Mouse (Mus musculus) liver, embryonic 18 days (tissue): Measurements from ENCODE around the gene Gm15127. TPM values are rescaled to one million over a fixed set of nuclear protein-coding genes. Genes with fewer than 3 reads are reported as not detected.

Experiments
- polyA plus RNA-seq: library from polyadenylated mRNA; depleted of rRNA; stranded (reverse); fragments of >200 nt; gene quantifications from 2 replicates; pipeline ENCODE4 v1.2.3, GENCODE M21; 2012; rRNA removed

The Gm15127 gene
- polyA plus RNA-seq, result not detected in 2 replicates

GRCm38 (mm10) chrX:148663298-148663697 is at the start of gene Gm15127:
Gm15127 (plus strand) TSS chrX:148663598.

GRCm38 (mm10) chrX:148615053-148615452 is 48.3 kb upstream of the Gm15127 start, which contains the start of gene Gm8334:
Gm8334 (minus strand) TSS chrX:148615153.

Other genes starting within 250 kb of the Gm15127 start
- gene Gm15114, start 174.6 kb upstream of the Gm15127 start, polyA plus RNA-seq, result not detected in 2 replicates
- not detected in 2 replicates for gene Gm8334, start 48.4 kb upstream of the Gm15127 start, polyA plus RNA-seq
- not detected in 2 replicates for gene Luzp4, start 194.0 kb downstream of the Gm15127 start, polyA plus RNA-seq